Mouse (Mus musculus): Measurements from ENCODE around the gene Bri3. TPM values are rescaled to one million over a fixed set of nuclear protein-coding genes. Genes with fewer than 3 reads are reported as not detected.

Gene Bri3
- polyA plus RNA-seq, 1 experiment = 154 TPM

- Histone ChIP-seq H3K4me1 (ENCODE audit: control insufficient read depth, insufficient read depth, insufficient read length, low read length) (peaks cover 5% of the 10 kb centered on the region; the same call in 1 of the 2 replicates), H3K36me3 (ENCODE audit: control insufficient read depth, insufficient read depth, low read length) (no peaks in the 10 kb centered on the region), H3K27me3 (ENCODE audit: control insufficient read depth, insufficient read depth, low read length) (no peaks in the 10 kb centered on the region), H3K27ac (ENCODE audit: insufficient read depth, low read depth, low read length) (no peak overlapping the region), H3K4me3 (ENCODE audit: low read depth, low read length) (no peak overlapping the region)
- TF ChIP-seq CTCF (IDR thresholded peaks at IDR 0.05; ENCODE audit: extremely low read depth, insufficient read length, insufficient replicate concordance, low read depth, low read length) = no peak
- no peak for TF ChIP-seq POLR2A (IDR thresholded peaks at IDR 0.05; ENCODE audit: low read depth, low read length)
- 42% methylated on average over 7 of the region's 7 CpGs for WGBS
Observed at GRCm38 (mm10) chr5:144452776-144453455, 208.7 kb downstream of the Bri3 start.

GRCm38 (mm10) chr5:144457623-144458287, 213.5 kb downstream of the Bri3 start:
- WGBS = 5% methylated on average over 11 of the region's 11 CpGs
- Histone ChIP-seq H3K27ac (ENCODE audit: insufficient read depth, low read depth, low read length) (peak overlapping the region; percentile 38; the same call in 1 of the 2 replicates), H3K4me1 (ENCODE audit: control insufficient read depth, insufficient read depth, insufficient read length, low read length) (peaks cover 10% of the 10 kb centered on the region; the same call in 1 of the 2 replicates), H3K36me3 (ENCODE audit: control insufficient read depth, insufficient read depth, low read length) (no peaks in the 10 kb centered on the region), H3K4me3 (ENCODE audit: low read depth, low read length) (0 out of 2 replicates have a peak overlapping the region, but pooled peaks have one; percentile 1), H3K27me3 (ENCODE audit: control insufficient read depth, insufficient read depth, low read length) (no peaks in the 10 kb centered on the region)
- TF ChIP-seq CTCF (IDR thresholded peaks at IDR 0.05; ENCODE audit: extremely low read depth, insufficient read length, insufficient replicate concordance, low read depth, low read length) = no peak
- no peak for TF ChIP-seq POLR2A (IDR thresholded peaks at IDR 0.05; ENCODE audit: low read depth, low read length)

- no peaks in the 10 kb centered on the region for H3K27me3 ChIP-seq (ENCODE audit: control insufficient read depth, insufficient read depth, low read length)
- no peak overlapping the region for H3K27ac ChIP-seq (ENCODE audit: insufficient read depth, low read depth, low read length)
- H3K4me3 ChIP-seq (ENCODE audit: low read depth, low read length) = no peak overlapping the region
- 30% methylated on average over 6 of the region's 6 CpGs for WGBS
- peak; percentile 57; the same call in 1 of the 2 replicates for TF ChIP-seq CTCF (IDR thresholded peaks at IDR 0.05; ENCODE audit: extremely low read depth, insufficient read length, insufficient replicate concordance, low read depth, low read length)
- no peak for TF ChIP-seq POLR2A (IDR thresholded peaks at IDR 0.05; ENCODE audit: low read depth, low read length)
- peaks cover 2% of the 10 kb centered on the region; the same call in 1 of the 2 replicates for H3K4me1 ChIP-seq (ENCODE audit: control insufficient read depth, insufficient read depth, insufficient read length, low read length)
- H3K36me3 ChIP-seq (ENCODE audit: control insufficient read depth, insufficient read depth, low read length) = no peaks in the 10 kb centered on the region
Observed at GRCm38 (mm10) chr5:144466987-144467386, 222.8 kb downstream of the Bri3 start.

DNA sequence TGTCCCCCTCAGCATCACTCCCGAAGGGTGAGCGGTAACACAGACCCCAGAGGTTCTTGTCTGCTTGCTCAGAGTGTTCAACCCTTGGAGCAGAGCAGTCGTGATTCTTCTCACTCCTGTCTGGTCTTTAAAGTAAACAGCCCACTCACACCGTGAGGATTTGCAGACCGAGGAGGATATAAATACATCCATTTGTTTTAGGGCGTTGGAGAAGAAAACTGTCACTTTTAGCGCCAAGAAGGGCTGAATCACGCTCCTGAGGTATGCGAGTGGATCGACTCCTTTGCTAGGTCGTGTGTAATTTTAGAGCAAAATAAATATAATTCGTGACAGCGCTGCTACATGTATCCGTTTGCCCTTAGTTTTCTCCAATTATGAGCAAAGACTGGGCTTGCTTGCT, 228.8 kb downstream of the Bri3 start:
- no peaks in the 10 kb centered on the region for H3K4me1 ChIP-seq (ENCODE audit: control insufficient read depth, insufficient read depth, insufficient read length, low read length)
- no peaks in the 10 kb centered on the region for H3K27me3 ChIP-seq (ENCODE audit: control insufficient read depth, insufficient read depth, low read length)
- no peak overlapping the region for H3K27ac ChIP-seq (ENCODE audit: insufficient read depth, low read depth, low read length)
- H3K4me3 ChIP-seq (ENCODE audit: low read depth, low read length) = no peak overlapping the region
- no peaks in the 10 kb centered on the region for H3K36me3 ChIP-seq (ENCODE audit: control insufficient read depth, insufficient read depth, low read length)
- WGBS = 65% methylated on average over 14 of the region's 14 CpGs
- TF ChIP-seq POLR2A (IDR thresholded peaks at IDR 0.05; ENCODE audit: low read depth, low read length) = no peak
- TF ChIP-seq CTCF (IDR thresholded peaks at IDR 0.05; ENCODE audit: extremely low read depth, insufficient read length, insufficient replicate concordance, low read depth, low read length) = no peak

- H3K4me3 ChIP-seq (ENCODE audit: low read depth, low read length) = no peak overlapping the region
- H3K4me1 ChIP-seq (ENCODE audit: control insufficient read depth, insufficient read depth, insufficient read length, low read length) = no peaks in the 10 kb centered on the region; the same call in 1 of the 2 replicates
- no peaks in the 10 kb centered on the region for H3K36me3 ChIP-seq (ENCODE audit: control insufficient read depth, insufficient read depth, low read length)
- no peak overlapping the region for H3K27ac ChIP-seq (ENCODE audit: insufficient read depth, low read depth, low read length)
- TF ChIP-seq POLR2A (IDR thresholded peaks at IDR 0.05; ENCODE audit: low read depth, low read length) (no peak), CTCF (IDR thresholded peaks at IDR 0.05; ENCODE audit: extremely low read depth, insufficient read length, insufficient replicate concordance, low read depth, low read length) (no peak)
- no peaks in the 10 kb centered on the region for H3K27me3 ChIP-seq (ENCODE audit: control insufficient read depth, insufficient read depth, low read length)
- 19% methylated on average over 8 of the region's 8 CpGs for WGBS
Observed at GRCm38 (mm10) chr5:144479677-144480171, 235.5 kb downstream of the Bri3 start.

- Histone ChIP-seq H3K27ac (ENCODE audit: insufficient read depth, low read depth, low read length) (no peak overlapping the region), H3K4me3 (ENCODE audit: low read depth, low read length) (no peak overlapping the region), H3K4me1 (ENCODE audit: control insufficient read depth, insufficient read depth, insufficient read length, low read length) (no peaks in the 10 kb centered on the region; the same call in 1 of the 2 replicates), H3K36me3 (ENCODE audit: control insufficient read depth, insufficient read depth, low read length) (no peaks in the 10 kb centered on the region), H3K27me3 (ENCODE audit: control insufficient read depth, insufficient read depth, low read length) (no peaks in the 10 kb centered on the region)
- 51% methylated on average over 16 of the region's 16 CpGs for WGBS
- no peak for TF ChIP-seq POLR2A (IDR thresholded peaks at IDR 0.05; ENCODE audit: low read depth, low read length)
- TF ChIP-seq CTCF (IDR thresholded peaks at IDR 0.05; ENCODE audit: extremely low read depth, insufficient read length, insufficient replicate concordance, low read depth, low read length) = no peak
Observed at GRCm38 (mm10) chr5:144483659-144484375, 239.6 kb downstream of the Bri3 start.

All from small intestine, adult 2 months (tissue).